Mouse (Mus musculus) megakaryocyte progenitor cell, adult 5-6 weeks (primary cell): ENCODE measurements around the gene Nat14. TPM values are rescaled to one million over a fixed set of nuclear protein-coding genes. Genes with fewer than 3 reads are reported as not detected.
A peak's percentile ranks its signal among the peaks of the same experiment; 100 is the strongest.
"Not testable (repeated sequence)": the region's sequence is repeated elsewhere in the genome, so short reads cannot be mapped to it uniquely, and the experiment has no call there.

Source experiments
- ATAC-seq: replicated peaks from 2 replicates; pipeline ENCODE4 v1.8.0; 2016; ENCODE audit warnings: mild to moderate bottlenecking, moderate TSS enrichment, inconsistent platforms; ENCODE audit not compliant: poor library complexity
- total RNA-seq, 2 experiments: library from RNA; stranded (forward) in 1 of 2; stranded (reverse) in 1 of 2; fragments of 157-497, 149-512 nt in 1 of 2; fragments of 200-1000 nt in 1 of 2; gene quantifications; 2 replicates each; pipeline versions ENCODE4 v1.2.3 to v1.2.4; 2015 to 2017

The Nat14 gene
- total RNA-seq (2015): 0.20 and 0.64 TPM in 2 replicates
- not detected in 2 replicates for total RNA-seq (2017)

- no peak for ATAC-seq
Observed at GRCm38 (mm10) chr7:4921824-4922482, at the start of gene Nat14. Nat14 (plus strand) TSS chr7:4922028.

GRCm38 (mm10) chr7:4876753-4877221, 45.0 kb upstream of the Nat14 start, which contains the start of gene Isoc2a:
Isoc2a (plus strand) TSS chr7:4877153.
- peak; percentile 98 for ATAC-seq

- ATAC-seq: peak; percentile 23
Observed at GRCm38 (mm10) chr7:4877226-4877625, 44.6 kb upstream of the Nat14 start.

GRCm38 (mm10) chr7:4878186-4878585, 43.6 kb upstream of the Nat14 start:
- ATAC-seq: peak; percentile 46

- ATAC-seq: not testable (repeated sequence)
Observed at GRCm38 (mm10) chr7:4879036-4879435, 42.8 kb upstream of the Nat14 start.

- ATAC-seq: no peak
Observed at GRCm38 (mm10) chr7:4886680-4887079, 35.1 kb upstream of the Nat14 start.

GRCm38 (mm10) chr7:4895186-4895585, 26.6 kb upstream of the Nat14 start:
- no peak for ATAC-seq

GRCm38 (mm10) chr7:4898851-4899648, 22.8 kb upstream of the Nat14 start:
- no peak; the same call in 1 of the 2 replicates for ATAC-seq

- peak; percentile 69 for ATAC-seq
Observed at GRCm38 (mm10) chr7:4899649-4900522, 21.9 kb upstream of the Nat14 start.

GRCm38 (mm10) chr7:4900523-4900851, 21.3 kb upstream of the Nat14 start:
- ATAC-seq: peak; percentile 9

GRCm38 (mm10) chr7:4901171-4901570, 20.7 kb upstream of the Nat14 start:
- ATAC-seq: peak; percentile 81

- no peak for ATAC-seq
Observed at GRCm38 (mm10) chr7:4902404-4902803, 19.4 kb upstream of the Nat14 start.

- ATAC-seq: no peak
Observed at GRCm38 (mm10) chr7:4906466-4906950, 15.3 kb upstream of the Nat14 start, which contains the start of gene Gm36210. Gm36210 (minus strand) TSS chr7:4906516.

GRCm38 (mm10) chr7:4911561-4911960, 10.3 kb upstream of the Nat14 start:
- no peak for ATAC-seq

- no peak for ATAC-seq
Observed at GRCm38 (mm10) chr7:4912248-4912647, 9.6 kb upstream of the Nat14 start.

- ATAC-seq: peak; percentile 88
Observed at GRCm38 (mm10) chr7:4915007-4915665, 6.7 kb upstream of the Nat14 start, which contains the start of gene Zfp628. Zfp628 (plus strand) TSS chr7:4915217.

- peak; percentile 43 for ATAC-seq
Observed at GRCm38 (mm10) chr7:4915669-4916416, 6.0 kb upstream of the Nat14 start.

- ATAC-seq: no peak
Observed at GRCm38 (mm10) chr7:4917494-4917893, 4.3 kb upstream of the Nat14 start.

GRCm38 (mm10) chr7:4918681-4919080, 3.1 kb upstream of the Nat14 start:
- ATAC-seq: no peak

- no peak for ATAC-seq
Observed at GRCm38 (mm10) chr7:4919096-4919495, 2.7 kb upstream of the Nat14 start.
